Mouse (Mus musculus) brain, adult 10 weeks (tissue): Measurements from ENCODE around the gene Vmn2r111. TPM values are rescaled to one million over a fixed set of nuclear protein-coding genes. Genes with fewer than 3 reads are reported as not detected.

Experiments used
- polyA plus RNA-seq: library from polyadenylated mRNA; stranded (reverse); fragments of 350-450 nt; fragmentation: Illumina TruSeq; extraction: RNeasy Lipid Tissue Mini Kit (QIAGEN cat#74804); gene quantifications from one replicate; pipeline ENCODE4 v1.2.3, GENCODE M21; 2015; ENCODE audit warnings: low read depth, low replicate concordance

Vmn2r111 gene
- not detected for polyA plus RNA-seq

DNA sequence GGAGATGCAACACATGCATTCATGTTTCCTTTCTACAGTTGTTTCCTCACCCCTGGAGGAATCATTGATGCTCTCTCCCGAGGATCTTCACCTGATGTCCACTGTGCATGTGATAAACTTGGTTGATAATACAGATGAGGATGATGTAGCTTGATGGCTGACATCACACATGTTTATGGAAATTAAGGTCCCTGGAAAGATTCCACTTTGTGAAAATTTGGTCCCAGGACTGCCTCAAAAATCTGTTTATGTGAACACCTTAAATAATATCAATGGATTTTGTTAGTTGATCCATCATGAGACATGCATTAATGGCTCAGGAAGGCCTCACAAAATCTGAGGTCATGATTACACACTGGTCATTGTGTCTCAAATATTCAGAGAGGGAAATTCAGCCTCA, at the start of gene Vmn2r111:
Gene Vmn2r111 (minus strand): TSS at position 101 of the 400 bp plus-strand sequence.

GRCm38 (mm10) chr17:22600651-22601050, 27.4 kb upstream of the Vmn2r111 start, which contains the start of gene Vmn2r112:
Vmn2r112 (plus strand) TSS chr17:22600951.

Other genes starting within 250 kb of the Vmn2r111 start
- gene Zfp944, start 212.1 kb downstream of the Vmn2r111 start, polyA plus RNA-seq, result 11.5 TPM
- gene Zfp758, start 212.0 kb downstream of the Vmn2r111 start, polyA plus RNA-seq, result 14.6 TPM
- 19.9 TPM for gene Zfp946, start 149.3 kb downstream of the Vmn2r111 start, polyA plus RNA-seq
- not detected for gene Vmn2r112, start 27.5 kb upstream of the Vmn2r111 start, polyA plus RNA-seq